Mouse (Mus musculus) lung, embryonic 14.5 days (tissue): ENCODE data around the gene Zfp426. TPM values are rescaled to one million over a fixed set of nuclear protein-coding genes. Genes with fewer than 3 reads are reported as not detected.

Source experiments
- ATAC-seq: fragments of 200-750 bp; cut with Nextera tagmentation; 2 replicates; pipeline ENCODE4 v1.8.0; 2017; ENCODE audit warnings: mild to moderate bottlenecking, moderate TSS enrichment, moderate library complexity; ENCODE audit not compliant: insufficient read depth
- DNase-seq: peaks from one replicate; pipeline ENCODE4 v3.0.0-alpha.2; 2015
- H3K27ac ChIP-seq: fragments of 300-500 bp; sonication (generic); 2 replicates; pipeline ENCODE4 v1.5.1; 2014; ENCODE audit warnings: low read depth, mild to moderate bottlenecking, moderate library complexity
- H3K27me3 ChIP-seq: fragments of 300-500 bp; sonication (generic); 2 replicates; pipeline ENCODE4 v1.6.1; 2014; ENCODE audit warnings: low read length, control low read depth; ENCODE audit not compliant: insufficient read depth
- H3K36me3 ChIP-seq: fragments of 300-500 bp; sonication (generic); 2 replicates; pipeline ENCODE4 v1.6.1; 2014; ENCODE audit warnings: control low read depth; ENCODE audit not compliant: insufficient read depth
- H3K4me1 ChIP-seq: fragments of 300-500 bp; sonication (generic); 2 replicates; pipeline ENCODE4 v1.6.1; 2014; ENCODE audit warnings: antibody characterized with exemption, control low read depth; ENCODE audit not compliant: insufficient read depth
- H3K4me2 ChIP-seq: fragments of 300-500 bp; sonication (generic); 2 replicates; pipeline ENCODE4 v1.6.1; 2014; ENCODE audit warnings: mild to moderate bottlenecking
- H3K4me3 ChIP-seq: fragments of 300-500 bp; sonication (generic); 2 replicates; pipeline ENCODE4 v1.5.1; 2014; ENCODE audit warnings: low read depth, low read length
- H3K9ac ChIP-seq: fragments of 300-500 bp; sonication (generic); 2 replicates; pipeline ENCODE4 v1.6.1; 2014
- H3K9me3 ChIP-seq: fragments of 300-500 bp; sonication (generic); 2 replicates; pipeline ENCODE4 v1.6.1; 2016; ENCODE audit warnings: low read depth, low read length, control low read depth
- CTCF ChIP-seq: IDR thresholded peaks from 2 replicates; pipeline ENCODE4 v1.5.1; 2016; ENCODE audit warnings: antibody characterized with exemption, low read depth
- WGBS: fragments of 180-500 bp; shearing (Covaris S2); extraction: QIAGEN DNeasy Blood & Tissue Kit; methylation state at CpG from one replicate; pipeline ENCODE4 v1.1.7; 2014; 5-methylcytosine and 5-hydroxymethylcytosine counted together
- polyA plus RNA-seq: library from polyadenylated mRNA; unstranded; fragments of >200 nt; fragmentation: Nextera tagmentation; extraction: Ambion mirVana; gene quantifications from 2 replicates; pipeline ENCODE4 v1.2.1, GENCODE M21; 2014

Gene Zfp426
- polyA plus RNA-seq, 1 experiment from 2014 or later: 23.6 TPM

DNA sequence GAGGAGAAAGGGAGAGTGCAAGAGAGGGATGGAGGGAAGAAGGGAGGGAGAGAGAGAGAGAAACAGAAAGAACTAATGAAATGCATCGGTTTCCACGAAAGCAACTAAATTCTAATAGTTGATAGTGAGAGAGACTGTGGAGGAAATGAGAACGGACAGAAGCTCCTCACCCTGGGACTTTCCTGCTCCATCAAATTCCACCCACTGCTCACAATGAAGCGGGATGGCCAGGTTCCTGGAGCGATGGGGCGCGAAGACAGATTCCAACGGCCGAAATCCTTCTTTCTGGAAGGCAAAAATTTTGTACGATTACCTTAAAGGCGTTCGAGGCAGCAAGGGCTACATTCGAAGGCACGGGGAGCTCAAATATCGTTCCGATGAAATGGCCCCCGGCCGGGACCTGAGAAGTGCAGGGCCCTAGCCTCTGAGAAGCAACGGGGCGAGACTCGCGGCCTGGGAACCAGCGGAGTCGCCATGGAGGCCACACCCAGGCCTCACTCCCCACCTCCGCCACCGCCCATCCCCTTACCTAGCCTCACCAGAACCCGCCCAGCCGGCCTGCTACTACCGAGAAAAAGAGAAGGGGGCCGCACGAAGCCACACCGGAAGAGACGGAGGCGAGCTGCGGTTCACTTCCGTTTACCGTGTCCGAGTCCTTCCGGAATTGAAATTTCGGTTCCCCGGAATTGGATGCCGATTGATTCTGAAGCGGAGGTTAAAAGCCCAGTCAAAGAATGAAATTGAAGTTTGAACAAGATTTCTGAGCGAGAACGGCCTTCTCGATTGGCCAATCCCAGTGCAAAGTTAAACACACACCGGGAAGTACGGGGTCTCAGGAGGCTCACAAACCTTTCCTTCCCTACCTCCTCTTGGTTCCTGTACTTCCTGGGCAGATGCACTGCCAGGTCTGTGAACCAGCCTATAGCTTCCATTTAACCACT, 32.9 kb downstream of the Zfp426 start, which contains the start of gene Zfp26:
TSS of gene Zfp26 (minus strand) at position 786 of the 941 bp plus-strand sequence.
- ATAC-seq (peak; percentile 92), DNase-seq (peak; percentile 87)
- Histone ChIP-seq H3K4me3 (peak within 1 kb of the TSS; percentile 73), H3K4me2 (peak within 1 kb of the TSS; percentile 81), H3K9ac (peak within 1 kb of the TSS; percentile 77), H3K9me3 (no peaks in the 10 kb centered on the region), H3K27ac (peak within 1 kb of the TSS; percentile 94), H3K4me1 (no peaks in the 10 kb centered on the region), H3K27me3 (no peaks in the 10 kb centered on the region), H3K36me3 (peaks cover 29% of the 10 kb centered on the region)
- under 1% methylated on average over 48 of the region's 48 CpGs for WGBS
- no peak for TF ChIP-seq CTCF

GRCm38 (mm10) chr9:20453647-20454046, 38.9 kb downstream of the Zfp426 start:
- ATAC-seq (no peak), DNase-seq (no peak)
- peaks cover 48% of the 10 kb centered on the region for H3K36me3 ChIP-seq
- no peaks in the 10 kb centered on the region for H3K9me3 ChIP-seq
- no peaks in the 10 kb centered on the region for H3K4me1 ChIP-seq
- WGBS: 87% methylated on average over 4 of the region's 4 CpGs
- no peak overlapping the region for H3K27ac ChIP-seq
- no peaks in the 10 kb centered on the region for H3K27me3 ChIP-seq
- no peak overlapping the region for H3K4me3 ChIP-seq
- H3K9ac ChIP-seq: no peak overlapping the region
- TF ChIP-seq CTCF: no peak
- H3K4me2 ChIP-seq: no peak overlapping the region

DNA sequence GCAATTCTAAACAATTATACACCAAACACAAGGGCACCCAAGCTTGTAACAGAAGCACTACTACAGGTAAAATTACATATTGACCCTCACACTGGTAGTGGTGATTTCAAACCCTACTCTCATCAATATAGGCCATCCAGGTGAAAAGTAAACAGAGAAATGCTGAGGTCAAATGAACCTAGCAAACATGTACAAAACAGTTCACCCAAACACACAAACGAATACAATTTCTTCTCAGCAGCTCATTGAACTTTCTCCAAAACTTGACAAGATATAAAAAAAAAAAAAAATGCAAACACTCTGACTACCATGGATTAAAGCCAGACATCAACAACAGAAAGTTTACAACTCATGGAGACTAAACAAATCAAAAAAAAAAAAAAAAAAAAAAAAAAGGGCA, 41.1 kb downstream of the Zfp426 start:
- peaks cover 45% of the 10 kb centered on the region for H3K36me3 ChIP-seq
- H3K4me3 ChIP-seq: no peak overlapping the region
- 88% methylated on average over 1 of the region's 1 CpGs for WGBS
- DNase-seq (no peak), ATAC-seq (no peak)
- no peak overlapping the region for H3K4me2 ChIP-seq
- H3K27me3 ChIP-seq: no peaks in the 10 kb centered on the region
- H3K9me3 ChIP-seq: no peaks in the 10 kb centered on the region
- no peak for TF ChIP-seq CTCF
- no peaks in the 10 kb centered on the region for H3K4me1 ChIP-seq
- H3K27ac ChIP-seq: no peak overlapping the region
- no peak overlapping the region for H3K9ac ChIP-seq

DNA sequence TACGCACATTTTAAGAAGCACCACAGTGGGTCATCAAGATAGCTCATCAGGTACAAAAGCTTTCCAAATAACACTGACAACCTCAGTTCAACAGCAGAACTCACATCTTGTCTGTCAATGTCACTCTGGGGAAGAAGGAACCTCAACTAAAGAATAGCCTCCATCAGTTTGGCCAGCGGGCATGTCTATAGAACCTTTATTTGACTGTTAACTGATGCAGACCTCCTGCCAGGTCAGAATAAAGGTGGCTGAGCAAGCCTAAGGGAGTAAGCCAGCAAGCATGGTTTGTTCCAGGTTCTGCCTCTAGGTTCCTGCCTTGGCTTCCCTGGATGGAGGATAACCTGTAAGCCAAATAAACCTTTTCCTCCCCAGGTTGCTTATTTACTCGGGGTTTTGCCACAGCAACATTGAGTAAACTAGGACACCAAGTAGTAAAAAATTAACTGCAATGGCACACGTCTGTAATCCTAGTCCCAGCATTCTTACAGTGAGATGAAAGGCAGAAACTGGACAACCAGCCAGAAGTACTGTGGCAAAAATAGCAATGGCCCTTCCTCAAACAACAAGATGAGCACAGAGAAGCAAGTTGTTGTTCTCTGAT, 49.3 kb downstream of the Zfp426 start:
- TF ChIP-seq CTCF: no peak
- ATAC-seq: no peak
- Histone ChIP-seq H3K9me3 (no peaks in the 10 kb centered on the region), H3K4me3 (no peak overlapping the region), H3K9ac (no peak overlapping the region), H3K27me3 (no peaks in the 10 kb centered on the region), H3K27ac (no peak overlapping the region), H3K4me2 (no peak overlapping the region), H3K4me1 (no peaks in the 10 kb centered on the region), H3K36me3 (peaks cover 83% of the 10 kb centered on the region)
- 89% methylated on average over 4 of the region's 4 CpGs for WGBS
- DNase-seq: no peak

GRCm38 (mm10) chr9:20430004-20430403, 62.5 kb downstream of the Zfp426 start:
- Histone ChIP-seq H3K4me3 (no peak overlapping the region), H3K9me3 (no peaks in the 10 kb centered on the region; the same call in 1 of the 2 replicates), H3K9ac (no peak overlapping the region), H3K27ac (no peak overlapping the region), H3K36me3 (0 out of 2 replicates have a peak, but pooled peaks cover 2% of the 10 kb centered on the region), H3K27me3 (no peaks in the 10 kb centered on the region), H3K4me1 (no peaks in the 10 kb centered on the region), H3K4me2 (no peak overlapping the region)
- DNase-seq (no peak), ATAC-seq (no peak)
- no peak for TF ChIP-seq CTCF
- 74% methylated on average over 3 of the region's 3 CpGs for WGBS

Other genes with a start within 250 kb of the Zfp426 start
- gene Olfr39, start 210.4 kb downstream of the Zfp426 start, polyA plus RNA-seq: not detected in 2 replicates
- not detected in 2 replicates for gene Olfr873, start 194.2 kb downstream of the Zfp426 start, polyA plus RNA-seq
- gene Olfr18, start 156.7 kb downstream of the Zfp426 start, polyA plus RNA-seq: not detected in 2 replicates
- gene Zfp560, start 107.6 kb downstream of the Zfp426 start, polyA plus RNA-seq: 37.8 and 39.7 TPM in 2 replicates
- gene Zfp26, start 32.6 kb downstream of the Zfp426 start, polyA plus RNA-seq: 30.2 and 34.0 TPM in 2 replicates
- 99.6 and 107 TPM in 2 replicates for gene Zfp266, start 28.7 kb upstream of the Zfp426 start, polyA plus RNA-seq
- 20.5 and 22.1 TPM in 2 replicates for gene Zfp846, start 88.5 kb upstream of the Zfp426 start, polyA plus RNA-seq
- 370 and 372 TPM in 2 replicates for gene Ubl5, start 150.1 kb upstream of the Zfp426 start, polyA plus RNA-seq
- gene Fbxl12, start 152.0 kb upstream of the Zfp426 start, polyA plus RNA-seq: 13.1 and 15.0 TPM in 2 replicates
- 53.6 and 58.6 TPM in 2 replicates for gene Pin1, start 159.3 kb upstream of the Zfp426 start, polyA plus RNA-seq